Mouse (Mus musculus): ENCODE data around the gene Sf3b5. TPM values are rescaled to one million over a fixed set of nuclear protein-coding genes. Genes with fewer than 3 reads are reported as not detected.

The Sf3b5 gene
- polyA plus RNA-seq, 1 experiment from 2014 or later, result 31.3 TPM

DNA sequence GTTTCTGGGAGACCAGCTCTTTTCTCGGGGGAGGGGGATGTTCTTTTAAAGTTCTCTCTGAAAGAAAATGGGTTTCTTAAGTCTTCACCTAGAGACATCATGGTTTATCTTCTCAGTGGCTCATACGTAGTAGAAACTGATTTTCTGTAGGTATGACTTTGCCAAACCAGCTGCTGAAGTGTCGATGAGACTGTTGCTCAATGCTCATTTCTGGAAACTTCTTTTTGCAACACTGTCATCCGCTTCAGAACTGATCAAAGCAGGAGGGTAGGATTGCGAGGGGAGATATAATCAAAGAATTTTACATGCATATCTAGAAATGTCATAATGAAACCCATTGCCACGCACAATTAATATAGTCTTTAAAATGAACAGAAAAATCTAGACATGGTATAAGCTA is 30.6 kb upstream of the Sf3b5 start:
- 87% methylated on average over 6 of the region's 6 CpGs for WGBS
- H3K4me3 ChIP-seq (replicated peaks; ENCODE audit: low read length), result no peak overlapping the region
- no peak overlapping the region for H3K4me2 ChIP-seq (ENCODE audit: low read depth, low read length)
- H3K4me1 ChIP-seq (ENCODE audit: control insufficient read depth, insufficient read depth, low read length), result no peaks in the 10 kb centered on the region
- H3K27ac ChIP-seq (ENCODE audit: low read length), result no peak overlapping the region
- H3K9me3 ChIP-seq (replicated peaks; ENCODE audit: control insufficient read depth, low read length), result no peaks in the 10 kb centered on the region
- no peaks in the 10 kb centered on the region for H3K36me3 ChIP-seq (ENCODE audit: control insufficient read depth, insufficient read depth, low read length)
- no peak overlapping the region for H3K9ac ChIP-seq (ENCODE audit: low read length)
- no peaks in the 10 kb centered on the region for H3K27me3 ChIP-seq (ENCODE audit: control insufficient read depth, insufficient read depth, low read length)
- ATAC-seq (ENCODE audit: insufficient read depth, low FRiP score), result no peak

DNA sequence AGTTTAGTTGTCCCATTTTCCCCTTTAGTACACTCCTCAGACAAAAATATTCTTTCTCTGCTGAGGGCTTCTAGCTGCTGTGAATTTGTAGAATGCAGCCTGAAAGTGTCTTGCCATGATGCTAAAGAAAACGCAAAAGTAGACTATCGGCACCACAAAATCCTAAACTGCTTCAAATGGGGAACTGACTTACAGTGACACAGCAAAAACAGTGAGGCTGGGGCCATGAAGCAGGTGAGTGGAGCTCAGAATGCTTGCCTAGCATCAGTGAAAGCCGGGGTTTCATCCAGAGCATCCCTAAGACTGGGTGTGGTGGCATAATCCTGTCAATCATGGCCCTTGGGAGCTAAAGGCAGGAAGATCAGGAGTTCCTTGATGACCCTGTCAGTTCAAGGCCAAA is 29.7 kb upstream of the Sf3b5 start:
- no peak overlapping the region for H3K9ac ChIP-seq (ENCODE audit: low read length)
- H3K36me3 ChIP-seq (ENCODE audit: control insufficient read depth, insufficient read depth, low read length), result no peaks in the 10 kb centered on the region
- no peaks in the 10 kb centered on the region for H3K4me1 ChIP-seq (ENCODE audit: control insufficient read depth, insufficient read depth, low read length)
- no peak overlapping the region for H3K27ac ChIP-seq (ENCODE audit: low read length)
- H3K9me3 ChIP-seq (replicated peaks; ENCODE audit: control insufficient read depth, low read length), result no peaks in the 10 kb centered on the region
- no peak overlapping the region for H3K4me3 ChIP-seq (replicated peaks; ENCODE audit: low read length)
- H3K4me2 ChIP-seq (ENCODE audit: low read depth, low read length), result no peak overlapping the region
- 84% methylated on average over 3 of the region's 3 CpGs for WGBS
- H3K27me3 ChIP-seq (ENCODE audit: control insufficient read depth, insufficient read depth, low read length), result no peaks in the 10 kb centered on the region
- no peak for ATAC-seq (ENCODE audit: insufficient read depth, low FRiP score)

DNA sequence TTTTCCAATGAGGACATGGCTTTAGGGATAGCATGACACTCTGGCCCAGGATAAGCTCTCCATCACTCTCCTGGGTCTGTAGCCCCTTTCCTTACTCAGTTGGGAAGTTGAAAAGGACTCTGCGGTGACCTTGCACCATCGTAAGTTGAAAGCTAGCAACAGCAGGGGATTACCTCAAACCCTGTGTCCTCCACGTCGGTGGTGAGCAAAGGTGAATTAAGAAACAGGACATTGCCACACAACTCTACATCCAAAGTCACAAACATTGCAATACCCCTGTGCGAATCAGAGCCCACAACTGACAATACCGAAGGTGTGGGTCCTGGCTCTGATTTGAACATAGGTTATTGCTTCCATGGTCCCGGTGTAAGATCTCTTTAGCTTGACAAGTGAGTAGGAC is 29.2 kb upstream of the Sf3b5 start:
- Histone ChIP-seq H3K36me3 (ENCODE audit: control insufficient read depth, insufficient read depth, low read length) (no peaks in the 10 kb centered on the region), H3K27ac (ENCODE audit: low read length) (no peak overlapping the region), H3K4me3 (replicated peaks; ENCODE audit: low read length) (no peak overlapping the region), H3K9me3 (replicated peaks; ENCODE audit: control insufficient read depth, low read length) (no peaks in the 10 kb centered on the region), H3K9ac (ENCODE audit: low read length) (no peak overlapping the region), H3K4me1 (ENCODE audit: control insufficient read depth, insufficient read depth, low read length) (no peaks in the 10 kb centered on the region), H3K27me3 (ENCODE audit: control insufficient read depth, insufficient read depth, low read length) (no peaks in the 10 kb centered on the region), H3K4me2 (ENCODE audit: low read depth, low read length) (no peak overlapping the region)
- no peak for ATAC-seq (ENCODE audit: insufficient read depth, low FRiP score)
- 90% methylated on average over 7 of the region's 7 CpGs for WGBS

DNA sequence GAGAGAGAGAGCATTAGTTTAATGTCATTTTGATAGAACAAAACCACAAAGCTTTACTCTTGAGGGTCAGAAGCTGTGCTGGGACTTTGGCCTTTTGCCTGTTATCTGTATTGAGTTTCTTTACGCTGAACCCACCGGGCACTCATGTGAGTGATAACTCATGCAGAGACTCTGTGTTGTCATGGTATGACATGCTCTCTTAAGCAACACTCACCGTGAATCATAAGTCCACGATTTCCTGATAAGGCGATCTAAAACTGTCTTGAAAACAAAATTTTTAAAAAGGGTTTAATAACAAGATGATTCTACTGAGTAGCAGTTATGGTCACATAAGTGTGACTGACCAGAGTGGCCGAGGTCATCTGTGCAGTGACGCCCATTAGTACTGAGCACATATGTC is 28.6 kb upstream of the Sf3b5 start:
- Histone ChIP-seq H3K4me2 (ENCODE audit: low read depth, low read length) (no peak overlapping the region), H3K4me3 (replicated peaks; ENCODE audit: low read length) (no peak overlapping the region), H3K9ac (ENCODE audit: low read length) (no peak overlapping the region), H3K27ac (ENCODE audit: low read length) (no peak overlapping the region), H3K4me1 (ENCODE audit: control insufficient read depth, insufficient read depth, low read length) (no peaks in the 10 kb centered on the region), H3K27me3 (ENCODE audit: control insufficient read depth, insufficient read depth, low read length) (no peaks in the 10 kb centered on the region), H3K36me3 (ENCODE audit: control insufficient read depth, insufficient read depth, low read length) (no peaks in the 10 kb centered on the region), H3K9me3 (replicated peaks; ENCODE audit: control insufficient read depth, low read length) (no peaks in the 10 kb centered on the region)
- WGBS, result 79% methylated on average over 7 of the region's 7 CpGs
- no peak for ATAC-seq (ENCODE audit: insufficient read depth, low FRiP score)

DNA sequence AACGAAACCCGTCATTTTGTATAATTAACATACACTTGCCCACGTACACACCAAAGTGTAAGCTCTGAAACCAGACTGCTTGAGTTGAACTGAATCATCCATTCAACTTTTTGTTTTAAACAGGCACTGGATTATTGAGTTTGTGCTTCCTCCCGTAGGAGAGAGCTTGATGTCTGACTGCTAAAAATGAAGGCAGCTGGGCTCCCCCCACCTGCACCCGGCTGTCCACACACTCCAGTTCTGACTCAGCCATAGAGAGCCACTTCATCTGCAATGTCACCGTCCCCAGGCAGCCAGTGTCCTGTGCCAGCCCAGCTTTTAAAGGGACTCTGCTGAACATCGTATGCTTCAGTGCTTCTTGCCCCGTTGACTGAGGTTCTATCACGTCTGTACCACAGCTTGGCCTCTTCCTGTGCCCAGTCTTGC is 27.3 kb upstream of the Sf3b5 start:
- WGBS, result 75% methylated on average over 9 of the region's 9 CpGs
- Histone ChIP-seq H3K4me2 (ENCODE audit: low read depth, low read length) (no peak overlapping the region), H3K4me3 (replicated peaks; ENCODE audit: low read length) (no peak overlapping the region), H3K4me1 (ENCODE audit: control insufficient read depth, insufficient read depth, low read length) (no peaks in the 10 kb centered on the region), H3K36me3 (ENCODE audit: control insufficient read depth, insufficient read depth, low read length) (no peaks in the 10 kb centered on the region), H3K9ac (ENCODE audit: low read length) (no peak overlapping the region), H3K9me3 (replicated peaks; ENCODE audit: control insufficient read depth, low read length) (no peaks in the 10 kb centered on the region), H3K27ac (ENCODE audit: low read length) (no peak overlapping the region), H3K27me3 (ENCODE audit: control insufficient read depth, insufficient read depth, low read length) (no peaks in the 10 kb centered on the region)
- no peak for ATAC-seq (ENCODE audit: insufficient read depth, low FRiP score)

DNA sequence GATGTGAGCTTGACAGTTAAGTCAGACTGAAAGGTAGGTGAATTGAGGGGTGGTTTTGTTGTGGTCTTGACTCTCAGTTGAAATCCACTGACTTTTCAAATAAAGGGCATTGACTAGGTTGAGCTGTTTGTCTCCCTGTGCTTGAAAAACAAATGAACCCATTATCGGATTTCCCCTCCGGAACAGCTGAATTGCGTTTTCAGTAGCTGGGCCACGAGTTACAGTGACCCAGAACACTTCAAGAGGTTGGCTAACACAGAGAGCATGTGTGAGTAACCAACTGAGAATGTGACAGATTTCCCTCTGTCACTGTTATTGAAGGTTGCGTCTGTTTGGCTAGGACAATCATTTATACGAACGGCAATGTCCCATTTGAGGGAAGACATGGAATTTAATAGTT is 24.1 kb upstream of the Sf3b5 start:
- no peaks in the 10 kb centered on the region for H3K27me3 ChIP-seq (ENCODE audit: control insufficient read depth, insufficient read depth, low read length)
- H3K36me3 ChIP-seq (ENCODE audit: control insufficient read depth, insufficient read depth, low read length), result no peaks in the 10 kb centered on the region
- no peak overlapping the region for H3K27ac ChIP-seq (ENCODE audit: low read length)
- 67% methylated on average over 7 of the region's 7 CpGs for WGBS
- no peaks in the 10 kb centered on the region for H3K9me3 ChIP-seq (replicated peaks; ENCODE audit: control insufficient read depth, low read length)
- H3K9ac ChIP-seq (ENCODE audit: low read length), result no peak overlapping the region
- ATAC-seq (ENCODE audit: insufficient read depth, low FRiP score), result no peak
- no peak overlapping the region for H3K4me3 ChIP-seq (replicated peaks; ENCODE audit: low read length)
- no peak overlapping the region for H3K4me2 ChIP-seq (ENCODE audit: low read depth, low read length)
- H3K4me1 ChIP-seq (ENCODE audit: control insufficient read depth, insufficient read depth, low read length), result no peaks in the 10 kb centered on the region

DNA sequence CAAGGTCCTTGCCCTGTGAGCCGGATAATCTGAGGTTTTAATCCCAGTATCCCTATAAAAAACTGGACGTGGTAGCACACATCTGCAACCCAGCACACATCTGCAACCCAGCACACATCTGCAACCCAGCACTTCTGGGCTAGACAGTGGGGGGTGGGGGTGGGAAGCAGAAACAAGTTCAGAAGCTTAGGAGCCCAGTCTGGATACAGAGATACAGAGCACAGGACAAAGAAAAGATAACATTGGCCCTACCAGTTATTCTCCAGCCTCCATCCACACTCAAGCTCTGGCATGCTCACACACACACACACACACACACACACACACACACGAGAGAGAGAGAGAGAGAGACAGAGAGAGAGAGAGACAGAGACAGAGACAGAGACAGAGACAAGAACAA is 21.6 kb upstream of the Sf3b5 start:
- no peak overlapping the region for H3K27ac ChIP-seq (ENCODE audit: low read length)
- H3K9me3 ChIP-seq (replicated peaks; ENCODE audit: control insufficient read depth, low read length), result no peaks in the 10 kb centered on the region
- H3K4me2 ChIP-seq (ENCODE audit: low read depth, low read length), result no peak overlapping the region
- 72% methylated on average over 3 of the region's 3 CpGs for WGBS
- no peak for ATAC-seq (ENCODE audit: insufficient read depth, low FRiP score)
- no peak overlapping the region for H3K9ac ChIP-seq (ENCODE audit: low read length)
- no peaks in the 10 kb centered on the region for H3K36me3 ChIP-seq (ENCODE audit: control insufficient read depth, insufficient read depth, low read length)
- H3K4me3 ChIP-seq (replicated peaks; ENCODE audit: low read length), result no peak overlapping the region
- no peaks in the 10 kb centered on the region for H3K27me3 ChIP-seq (ENCODE audit: control insufficient read depth, insufficient read depth, low read length)
- no peaks in the 10 kb centered on the region for H3K4me1 ChIP-seq (ENCODE audit: control insufficient read depth, insufficient read depth, low read length)

- no peak overlapping the region for H3K4me3 ChIP-seq (replicated peaks; ENCODE audit: low read length)
- H3K9me3 ChIP-seq (replicated peaks; ENCODE audit: control insufficient read depth, low read length), result no peaks in the 10 kb centered on the region
- H3K27me3 ChIP-seq (ENCODE audit: control insufficient read depth, insufficient read depth, low read length), result no peaks in the 10 kb centered on the region
- no peaks in the 10 kb centered on the region for H3K4me1 ChIP-seq (ENCODE audit: control insufficient read depth, insufficient read depth, low read length)
- 82% methylated on average over 3 of the region's 3 CpGs for WGBS
- H3K27ac ChIP-seq (ENCODE audit: low read length), result no peak overlapping the region
- ATAC-seq (ENCODE audit: insufficient read depth, low FRiP score), result no peak
- H3K36me3 ChIP-seq (ENCODE audit: control insufficient read depth, insufficient read depth, low read length), result no peaks in the 10 kb centered on the region
- no peak overlapping the region for H3K9ac ChIP-seq (ENCODE audit: low read length)
- H3K4me2 ChIP-seq (ENCODE audit: low read depth, low read length), result no peak overlapping the region
Observed at GRCm38 (mm10) chr10:12985028-12985427, 20.1 kb upstream of the Sf3b5 start.

GRCm38 (mm10) chr10:12986485-12986884 is 18.7 kb upstream of the Sf3b5 start:
- Histone ChIP-seq H3K27me3 (ENCODE audit: control insufficient read depth, insufficient read depth, low read length) (no peaks in the 10 kb centered on the region), H3K4me1 (ENCODE audit: control insufficient read depth, insufficient read depth, low read length) (no peaks in the 10 kb centered on the region), H3K9ac (ENCODE audit: low read length) (no peak overlapping the region), H3K4me2 (ENCODE audit: low read depth, low read length) (no peak overlapping the region), H3K9me3 (replicated peaks; ENCODE audit: control insufficient read depth, low read length) (no peaks in the 10 kb centered on the region), H3K27ac (ENCODE audit: low read length) (no peak overlapping the region), H3K36me3 (ENCODE audit: control insufficient read depth, insufficient read depth, low read length) (no peaks in the 10 kb centered on the region), H3K4me3 (replicated peaks; ENCODE audit: low read length) (no peak overlapping the region)
- no peak for ATAC-seq (ENCODE audit: insufficient read depth, low FRiP score)
- WGBS, result 69% methylated on average over 5 of the region's 5 CpGs

- no peak overlapping the region for H3K4me3 ChIP-seq (replicated peaks; ENCODE audit: low read length)
- no peak overlapping the region for H3K27ac ChIP-seq (ENCODE audit: low read length)
- no peaks in the 10 kb centered on the region for H3K9me3 ChIP-seq (replicated peaks; ENCODE audit: control insufficient read depth, low read length)
- H3K4me2 ChIP-seq (ENCODE audit: low read depth, low read length), result no peak overlapping the region
- no peaks in the 10 kb centered on the region for H3K36me3 ChIP-seq (ENCODE audit: control insufficient read depth, insufficient read depth, low read length)
- H3K9ac ChIP-seq (ENCODE audit: low read length), result no peak overlapping the region
- no peaks in the 10 kb centered on the region for H3K27me3 ChIP-seq (ENCODE audit: control insufficient read depth, insufficient read depth, low read length)
- WGBS, result 42% methylated on average over 4 of the region's 4 CpGs
- ATAC-seq (ENCODE audit: insufficient read depth, low FRiP score), result no peak
- no peaks in the 10 kb centered on the region for H3K4me1 ChIP-seq (ENCODE audit: control insufficient read depth, insufficient read depth, low read length)
Observed at GRCm38 (mm10) chr10:12986943-12987342, 18.2 kb upstream of the Sf3b5 start.

Measured in stomach, embryonic 16.5 days (tissue).